10 mouse cellular contexts compared by ENCODE assay signal in the genomic region with DNA sequence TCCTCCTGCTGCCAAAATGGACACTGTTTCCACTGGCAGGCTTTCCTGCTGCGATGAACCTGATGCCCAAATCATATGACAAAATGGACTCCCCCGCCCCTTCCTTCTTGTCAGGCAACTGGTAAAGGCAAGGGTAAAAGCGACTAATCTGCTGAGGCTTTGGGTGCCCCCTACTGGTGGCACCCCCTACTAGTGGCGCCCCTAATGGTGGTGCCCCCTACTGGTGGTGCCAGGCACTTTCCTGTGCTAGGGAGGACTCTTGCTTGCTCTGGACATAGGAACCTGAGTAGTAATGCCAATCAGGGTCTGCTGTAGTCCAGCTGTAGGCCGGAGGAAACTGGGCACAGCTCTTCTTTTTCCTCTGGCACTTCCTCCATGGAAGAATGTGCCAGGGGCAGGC. TPM values are rescaled to one million over a fixed set of nuclear protein-coding genes. Genes with fewer than 3 reads are reported as not detected.
DNase-seq lines count a peak whose midpoint lies in the region; ATAC-seq and TF ChIP-seq lines count a peak whose summit lies in the region.
"Had no signal": no experiment of that assay in that cellular context is flagged by ENCODE, and none has a peak within 500 bp of the region (broad histone marks: within the 10 kb centered on the region; RNA-seq: fewer than 3 reads in every experiment).

No protein-coding gene starts in this region.

- peak; percentile 86 to 100 for TF ChIP-seq CTCF in CH12.LX (conservative IDR thresholded peaks at IDR 0.05 in 1 of 2, IDR thresholded peaks at IDR 0.05 in 1 of 2; ENCODE audit: low read depth in 2 of 2, low read length in 2 of 2)

- no peak for TF ChIP-seq EP300 in CH12.LX (IDR thresholded peaks at IDR 0.05; ENCODE audit: low read length)

- in situ Hi-C loops in CH12.LX (cut with MboI; ENCODE audit: low pct_ligation_motif_present, low pct_unique_long_range_greater_than_20kb, low sequenced_read_pairs), result loop anchor here (10.0 kb wide), 1 partner anchor 258 kb away; a partner anchor contains a TSS

- intact Hi-C loops in left cerebral cortex, postnatal 4 days (cut with DNase I), result loop anchor here (2.0 kb wide), 1 partner anchor 98 kb away; no protein-coding TSS in a partner anchor

- H3K79me2 ChIP-seq in CH12.LX (replicated peaks; ENCODE audit: control insufficient read depth, extremely low read depth, insufficient read depth, poor library complexity, severe bottlenecking), result no peaks in the 10 kb centered on the region

- H3K4me1 ChIP-seq in limb, embryonic 11.5 days (ENCODE audit: control insufficient read depth, insufficient read depth, low read length), result peaks cover 3% of the 10 kb centered on the region; the same call in 1 of the 2 replicates
- peaks cover 16% of the 10 kb centered on the region for H3K4me1 ChIP-seq in limb, embryonic 10.5 days
- peaks cover 6 to 38% of the 10 kb centered on the region in 2 experiments for H3K4me1 ChIP-seq in CH12.LX (ENCODE audit: control insufficient read depth in 1 of 2, insufficient read depth in 2 of 2)

- no peak overlapping the region for H3K4me3 ChIP-seq in limb, embryonic 11.5 days (ENCODE audit: low read depth, low read length)
- no peak overlapping the region for H3K4me3 ChIP-seq in limb, embryonic 10.5 days
- H3K4me3 ChIP-seq in CH12.LX (replicated peaks in 1 of 3; ENCODE audit: low read depth in 2 of 3, low read length in 2 of 3, poor library complexity in 1 of 3), result no peak overlapping the region
- H3K4me3 ChIP-seq: liver, embryonic 15.5 days had no signal

- TF ChIP-seq POLR2A in CH12.LX (IDR thresholded peaks at IDR 0.05; ENCODE audit: low read depth, low read length), result no peak

- no peaks in the 10 kb centered on the region for H3K9me3 ChIP-seq in limb, embryonic 11.5 days (ENCODE audit: control insufficient read depth, low read length)
- no peaks in the 10 kb centered on the region for H3K9me3 ChIP-seq in limb, embryonic 10.5 days (replicated peaks)
- H3K9me3 ChIP-seq in CH12.LX (replicated peaks; ENCODE audit: low read length), result no peaks in the 10 kb centered on the region
- H3K9me3 ChIP-seq: liver, embryonic 15.5 days had no signal

- DNase-seq in embryo, embryonic 10.5 days (ENCODE audit: low spot score), result peak; percentile 54
- DNase-seq in embryo, embryonic 9.5 days (ENCODE audit: extremely low spot score), result no peak
- peak; percentile 41 for DNase-seq in limb, embryonic 11.5 days (ENCODE audit: low spot score)
- DNase-seq in limb, embryonic 10.5 days (ENCODE audit: low spot score), result no peak
- peak; percentile 67 for DNase-seq in CH12.LX (ENCODE audit: extremely low read depth)
- peak; percentile 39 to 55 for DNase-seq in cerebellum, postnatal 36 days
- peak; percentile 47 for DNase-seq in left cerebral cortex, postnatal 4 days
- peak; percentile 53 for DNase-seq in thymus, postnatal 0 days (ENCODE audit: low spot score)

- H3K36me3 ChIP-seq in limb, embryonic 11.5 days (ENCODE audit: control insufficient read depth, insufficient read depth, low read length), result no peaks in the 10 kb centered on the region
- no peaks in the 10 kb centered on the region for H3K36me3 ChIP-seq in limb, embryonic 10.5 days
- H3K36me3 ChIP-seq in CH12.LX (replicated peaks in 1 of 2; ENCODE audit: control insufficient read depth in 1 of 2, insufficient read depth in 1 of 2, low read length in 1 of 2), result peaks cover 47 to 95% of the 10 kb centered on the region in 2 experiments
- H3K36me3 ChIP-seq: liver, embryonic 15.5 days had no signal

- TF ChIP-seq RAD21 in CH12.LX (IDR thresholded peaks at IDR 0.05; ENCODE audit: low read depth, low read length), result peak; percentile 40

- 53% methylated on average over 5 of the region's 5 CpGs for WGBS in limb, embryonic 11.5 days
- WGBS in limb, embryonic 10.5 days, result 61% methylated on average over 5 of the region's 5 CpGs

- H3K4me2 ChIP-seq in limb, embryonic 11.5 days (ENCODE audit: low read depth, severe bottlenecking), result no peak overlapping the region
- H3K4me2 ChIP-seq in CH12.LX (ENCODE audit: insufficient read depth, low read depth, poor library complexity, severe bottlenecking), result no peak overlapping the region
- H3K4me2 ChIP-seq: liver, embryonic 15.5 days had no signal

- no peak overlapping the region for H3K9ac ChIP-seq in limb, embryonic 11.5 days (ENCODE audit: low read length)
- no peak overlapping the region for H3K9ac ChIP-seq in CH12.LX (ENCODE audit: insufficient read depth, low read depth)
- H3K9ac ChIP-seq: liver, embryonic 15.5 days had no signal

- dilution Hi-C loops in CH12.LX (cut with MboI; ENCODE audit: extremely low pct_ligation_motif_present, extremely low pct_unique_long_range_greater_than_20kb, low sequenced_read_pairs), result no loop called here

- no peak overlapping the region for H3K27ac ChIP-seq in limb, embryonic 11.5 days (replicated peaks; ENCODE audit: low read depth, low read length)
- no peak overlapping the region for H3K27ac ChIP-seq in limb, embryonic 10.5 days
- H3K27ac ChIP-seq in CH12.LX (ENCODE audit: insufficient read depth, low read depth), result no peak overlapping the region
- H3K27ac ChIP-seq: liver, embryonic 15.5 days had no signal

- H3K27me3 ChIP-seq in limb, embryonic 11.5 days (ENCODE audit: control insufficient read depth, insufficient read depth, low read length), result no peaks in the 10 kb centered on the region
- H3K27me3 ChIP-seq in limb, embryonic 10.5 days (ENCODE audit: low read depth, poor library complexity, severe bottlenecking), result peaks cover 29% of the 10 kb centered on the region
- H3K27me3 ChIP-seq in CH12.LX (replicated peaks), result no peaks in the 10 kb centered on the region
- H3K27me3 ChIP-seq: liver, embryonic 15.5 days; Patski had no signal

- ATAC-seq in limb, embryonic 11.5 days (ENCODE audit: insufficient number of reproducible peaks, low FRiP score, low TSS enrichment, low read depth), result no peak
- ATAC-seq: Patski had no signal

TF ChIP-seq in CH12.LX, 34 proteins besides CTCF, POLR2A, EP300 and RAD21:
- TF ChIP-seq HCFC1 (IDR thresholded peaks at IDR 0.05; ENCODE audit: low read depth, low read length) (no peak), NELFE (IDR thresholded peaks at IDR 0.05; ENCODE audit: low read depth, low read length) (peak; percentile 71; the same call in 1 of the 2 replicates), MXI1 (IDR thresholded peaks at IDR 0.05; ENCODE audit: low read depth, low read length) (no peak), E2F4 (IDR thresholded peaks at IDR 0.05; ENCODE audit: insufficient replicate concordance, low read depth, low read length) (no peak), ZC3H11A (IDR thresholded peaks at IDR 0.05; ENCODE audit: low read depth, low read length) (no peak), MYC (IDR thresholded peaks at IDR 0.05; ENCODE audit: low read depth, low read length) (no peak), SMC3 (IDR thresholded peaks at IDR 0.05; ENCODE audit: low read depth, low read length) (peak; percentile 54)

RNA-seq across cellular contexts. Expression of a gene that starts 44.2 kb away (rescaled TPM):
- 2.6 and 2.7 TPM in 2 replicates for polyA plus RNA-seq in limb, embryonic 11.5 days (2014; fragmentation: Nextera tagmentation; extraction: Ambion mirVana)
- 2.8 and 3.8 TPM in 2 replicates for polyA plus RNA-seq in limb, embryonic 10.5 days (2016; fragmentation: Nextera tagmentation; extraction: Ambion mirVana)
- total RNA-seq in CH12.LX (2012; rRNA removed), result 0.29 and 0.68 TPM in 2 replicates
- 0.15 TPM in 1 of 2 replicates, not detected in the other for total RNA-seq in CH12.LX (2014; rRNA removed)
- polyA plus RNA-seq in CH12.LX (2012; ENCODE audit: insufficient read length, low read depth), result 0.09 TPM in 1 of 2 replicates, not detected in the other
- 10 to 100 TPM; 10.5 to 12.1 TPM for total RNA-seq in left cerebral cortex, postnatal 4 days (2021)
- polyA plus RNA-seq in thymus, postnatal 0 days (2015; fragmentation: Nextera tagmentation; extraction: Ambion mirVana), result 0.96 and 1.3 TPM in 2 replicates

RNA-seq across cellular contexts. Expression of a gene that starts 45.4 kb away (rescaled TPM):
- polyA plus RNA-seq in limb, embryonic 11.5 days (2014; fragmentation: Nextera tagmentation; extraction: Ambion mirVana), result 3.6 and 3.7 TPM in 2 replicates
- 3.9 and 5.2 TPM in 2 replicates for polyA plus RNA-seq in limb, embryonic 10.5 days (2016; fragmentation: Nextera tagmentation; extraction: Ambion mirVana)
- total RNA-seq in CH12.LX (2012; rRNA removed) (56.3 and 58.3 TPM in 2 replicates), CH12.LX (2014; rRNA removed) (35.3 and 35.7 TPM in 2 replicates)
- 95.8 and 116 TPM in 2 replicates for polyA plus RNA-seq in CH12.LX (2012; ENCODE audit: insufficient read length, low read depth)
- total RNA-seq in left cerebral cortex, postnatal 4 days (2021), result 10 to 100 TPM; 35.0 to 43.6 TPM
- 75.7 and 83.1 TPM in 2 replicates for polyA plus RNA-seq in thymus, postnatal 0 days (2015; fragmentation: Nextera tagmentation; extraction: Ambion mirVana)

Comparison
In these comparisons a context has a peak if more than half of its experiments do, and no peak if none do; other contexts are left out.
1. DNase-seq: peak in embryo, embryonic 10.5 days (single experiment), limb, embryonic 11.5 days (single experiment), CH12.LX (single experiment), cerebellum, postnatal 36 days (2 of 2), left cerebral cortex, postnatal 4 days (single experiment) and thymus, postnatal 0 days (single experiment); none in embryo, embryonic 9.5 days (single experiment) and limb, embryonic 10.5 days (single experiment).
2. RNA of a gene that starts 45.4 kb away (polyA plus RNA-seq): 95.8 to 116 TPM in CH12.LX and 75.7 to 83.1 TPM in thymus, postnatal 0 days; 3.9 to 5.2 TPM in limb, embryonic 10.5 days and 3.6 to 3.7 TPM in limb, embryonic 11.5 days; every median in the first group is over 10 times any median in the second.